Mouse (Mus musculus): ENCODE data around the gene Loxl4.

Gene Loxl4

DNA sequence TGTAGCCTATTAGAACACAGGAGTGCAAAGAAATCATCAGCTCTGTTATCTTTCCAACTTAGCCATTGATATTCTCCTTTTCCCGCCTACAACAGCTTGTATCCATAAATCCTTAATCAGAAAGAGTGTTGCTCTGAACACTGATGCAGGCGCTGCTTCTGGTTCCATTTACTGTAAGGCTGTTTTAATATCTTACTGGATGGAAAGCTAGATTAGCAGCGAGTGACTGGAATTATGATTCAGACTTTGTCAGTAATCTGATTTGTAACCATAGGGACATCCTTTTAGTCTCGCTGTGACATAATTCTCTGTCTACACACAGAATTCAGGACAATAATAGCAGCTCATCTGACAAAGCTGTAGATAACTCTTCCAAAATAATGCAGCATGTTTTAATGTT, 41.3 kb downstream of the Loxl4 start:
- intact Hi-C loops (cut with DNase I): no loop called here

DNA sequence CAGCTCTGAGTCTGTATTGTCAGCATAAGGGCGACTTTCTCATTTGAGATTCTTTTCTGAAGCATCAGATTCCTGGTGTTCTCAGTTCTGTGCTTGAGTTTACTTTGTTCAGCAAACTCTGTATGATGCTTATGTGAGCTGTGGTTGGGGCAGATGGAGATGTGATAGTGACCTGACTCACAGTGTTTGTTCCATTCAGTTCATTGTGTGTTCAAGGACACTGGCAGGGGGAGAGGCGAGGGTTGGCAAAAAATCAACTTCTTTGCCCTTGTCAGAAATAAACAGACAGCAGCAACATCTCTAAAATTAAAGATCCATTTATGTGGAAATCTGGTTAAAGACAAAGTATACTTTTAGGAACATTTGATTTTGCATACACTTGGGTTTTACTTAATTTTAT, 43.5 kb downstream of the Loxl4 start:
- intact Hi-C loops (cut with DNase I): no loop called here

DNA sequence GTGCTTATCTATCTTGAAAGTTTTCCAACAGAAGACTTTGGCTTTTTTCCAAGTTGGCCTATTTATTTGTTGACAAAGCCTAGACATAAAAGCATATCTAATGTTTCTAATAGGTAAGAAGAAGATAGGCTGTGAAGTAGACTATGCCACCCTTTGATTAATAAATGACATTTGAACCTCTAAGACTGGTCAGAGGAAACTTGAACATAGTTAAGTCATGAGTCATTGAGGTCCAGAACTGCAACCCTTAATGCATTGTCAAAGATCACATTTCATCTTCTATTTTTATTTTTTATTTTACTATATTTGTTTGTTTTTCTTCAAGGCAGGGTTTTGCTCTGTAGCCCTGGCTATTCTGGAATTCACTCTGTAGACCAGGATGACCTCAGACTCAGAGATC, 45.6 kb downstream of the Loxl4 start:
- intact Hi-C loops (cut with DNase I): no loop called here

DNA sequence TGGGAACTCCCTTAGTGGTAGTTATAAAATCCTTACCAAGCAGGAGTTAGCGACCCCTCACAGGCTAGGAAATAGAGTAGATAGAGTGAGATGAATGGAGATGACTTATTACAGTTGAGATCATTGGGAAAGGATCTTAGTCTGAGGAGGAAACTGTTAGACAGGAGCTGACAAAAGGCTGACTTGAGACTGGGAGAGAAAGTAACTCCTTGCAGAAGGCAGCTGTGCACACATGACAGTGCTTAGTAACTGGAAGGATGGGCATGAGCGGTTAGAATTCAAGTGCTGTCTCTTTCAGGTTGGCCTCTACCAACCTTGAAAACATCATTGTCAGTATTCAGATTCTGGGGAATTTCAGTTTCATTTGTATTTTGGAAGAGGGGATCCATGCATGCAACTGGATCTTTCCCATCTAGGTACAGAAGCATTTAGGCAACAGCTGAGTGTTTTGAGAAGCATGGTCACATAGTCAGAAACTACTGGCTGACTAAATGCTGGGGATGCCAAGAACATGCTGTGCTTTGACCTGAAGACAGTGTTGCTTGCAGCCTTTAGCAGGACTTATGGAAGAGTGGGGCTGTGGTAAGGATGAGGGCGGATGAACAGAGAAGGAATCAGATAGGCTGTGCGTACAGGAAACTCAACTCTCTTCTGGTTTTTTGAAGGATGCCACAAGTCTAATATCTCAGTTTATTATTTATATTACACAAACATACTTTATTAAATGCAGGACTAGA, 46.2 kb downstream of the Loxl4 start:
- intact Hi-C loops (cut with DNase I): no loop called here

DNA sequence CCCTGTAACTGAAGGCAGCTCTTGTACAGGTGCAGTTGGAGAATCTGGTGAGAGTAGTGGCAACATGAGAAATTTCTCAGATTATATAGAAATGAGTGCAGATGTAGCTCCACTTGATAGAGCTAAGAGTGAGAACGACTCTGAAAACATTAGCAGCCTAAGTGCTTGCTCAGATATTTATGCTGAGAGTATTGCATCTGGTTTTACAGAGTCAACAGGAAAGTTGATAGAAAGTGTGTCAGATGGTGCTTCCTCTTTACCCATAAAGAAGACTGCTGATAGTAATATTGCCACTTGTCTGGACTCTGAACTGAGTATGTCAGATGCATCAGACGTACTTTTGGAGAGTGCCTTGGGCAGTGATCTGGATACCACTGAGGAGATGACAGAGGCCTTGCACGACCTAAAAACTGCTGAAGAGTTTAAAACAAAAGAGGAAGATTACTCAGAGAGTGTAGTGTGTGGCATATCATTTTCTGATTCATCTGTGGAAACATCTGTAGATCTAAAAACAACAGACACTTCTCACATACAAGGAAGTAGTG, 48.8 kb downstream of the Loxl4 start:
- intact Hi-C loops (cut with DNase I): no loop called here

DNA sequence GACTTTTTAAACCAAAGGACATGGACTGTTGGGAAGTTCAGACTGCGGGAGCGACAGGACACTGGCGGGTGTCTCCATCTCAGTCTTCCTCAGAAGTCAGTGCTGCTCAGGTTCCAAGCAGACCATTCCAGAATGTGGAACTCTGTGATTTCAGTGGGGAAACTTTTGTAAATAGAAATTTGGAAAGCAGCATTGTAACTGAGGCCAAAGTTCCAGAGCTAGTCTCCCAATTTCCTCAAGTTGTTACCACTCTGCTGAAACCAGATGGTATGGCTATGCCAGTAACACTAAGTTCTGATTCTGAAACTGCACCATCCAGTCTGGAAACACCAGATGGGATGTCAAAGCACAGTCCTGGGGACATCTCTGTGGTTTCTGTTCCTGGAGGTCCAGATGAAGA, 49.6 kb downstream of the Loxl4 start:
- intact Hi-C loops (cut with DNase I): no loop called here

DNA sequence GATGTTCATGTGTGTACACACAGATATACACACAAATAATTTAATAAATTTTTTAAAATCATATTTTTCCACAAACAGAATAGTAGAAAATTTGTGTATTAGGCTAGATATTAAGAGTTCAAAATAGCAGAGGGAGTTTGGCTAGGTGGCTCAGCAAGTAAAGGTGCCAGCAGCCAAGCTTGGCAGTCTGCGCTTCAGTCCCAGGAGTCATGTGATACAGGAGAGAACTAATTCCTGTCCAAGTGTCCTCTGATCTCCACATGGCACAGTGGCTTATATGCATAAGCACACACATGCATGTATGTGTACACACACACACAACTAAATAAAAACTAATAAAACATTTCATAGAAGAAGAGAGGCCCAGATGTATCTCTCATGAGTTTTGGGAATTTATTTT, 50.6 kb downstream of the Loxl4 start:
- intact Hi-C loops (cut with DNase I): no loop called here

DNA sequence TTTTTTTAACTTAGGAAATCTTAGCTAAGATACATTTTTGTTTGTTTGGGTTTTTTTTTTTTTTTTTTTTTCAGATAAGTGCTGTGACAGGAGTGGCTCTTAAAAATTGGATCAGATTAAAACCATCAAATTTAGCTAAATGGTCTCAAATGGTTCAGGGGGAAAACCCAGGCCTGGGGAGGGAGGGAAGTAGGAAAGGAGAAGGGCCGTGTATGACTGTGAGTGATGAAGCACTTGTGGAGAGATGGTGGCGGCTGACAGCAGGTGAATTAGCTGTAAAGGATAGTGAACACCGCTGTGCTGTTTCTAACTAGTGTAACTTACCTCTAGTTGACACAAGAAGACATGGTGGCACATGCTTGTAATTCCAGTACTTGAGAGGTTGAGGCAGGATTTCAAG, 53.9 kb downstream of the Loxl4 start:
- intact Hi-C loops (cut with DNase I): no loop called here

Data from adrenal gland (tissue).